Mouse (Mus musculus): ENCODE data around the gene Taar9.
"Not testable (repeated sequence)": the region's sequence is repeated elsewhere in the genome, so short reads cannot be mapped to it uniquely, and the experiment has no call there.

Gene Taar9

GRCm38 (mm10) chr10:24076200-24076599 lies 33.1 kb downstream of the Taar9 start, which contains the start of gene Taar8a:
Taar8a (plus strand) TSS chr10:24076500.
- not testable (repeated sequence) for DNase-seq (ENCODE audit: low spot score)

DNA sequence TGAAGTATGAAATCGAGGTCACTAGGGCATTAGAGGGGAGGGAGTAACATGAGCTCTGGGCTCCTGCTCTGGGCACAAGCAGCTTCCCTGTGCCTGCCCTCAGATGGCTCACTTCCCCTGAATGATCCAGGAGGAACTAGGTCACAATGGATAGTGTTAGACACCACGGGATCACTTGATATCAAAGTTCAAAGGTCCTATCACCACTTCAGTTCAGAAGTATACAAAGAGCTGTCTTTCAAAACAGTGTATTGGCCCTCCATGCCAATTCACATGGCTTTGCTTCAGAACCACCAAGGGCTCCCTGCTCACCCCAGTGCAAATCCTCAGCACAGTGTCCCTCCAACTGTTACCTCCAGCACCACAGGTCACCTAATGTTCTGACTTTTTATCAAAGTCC lies 34.6 kb downstream of the Taar9 start:
- not testable (repeated sequence) for DNase-seq (ENCODE audit: low spot score)

- no peak for DNase-seq (ENCODE audit: low spot score)
These were observed 50.3 kb downstream of the Taar9 start for GRCm38 (mm10) chr10:24058986-24059385.
